ENCODE assay signal across 7 mouse cellular contexts in the genomic region with DNA sequence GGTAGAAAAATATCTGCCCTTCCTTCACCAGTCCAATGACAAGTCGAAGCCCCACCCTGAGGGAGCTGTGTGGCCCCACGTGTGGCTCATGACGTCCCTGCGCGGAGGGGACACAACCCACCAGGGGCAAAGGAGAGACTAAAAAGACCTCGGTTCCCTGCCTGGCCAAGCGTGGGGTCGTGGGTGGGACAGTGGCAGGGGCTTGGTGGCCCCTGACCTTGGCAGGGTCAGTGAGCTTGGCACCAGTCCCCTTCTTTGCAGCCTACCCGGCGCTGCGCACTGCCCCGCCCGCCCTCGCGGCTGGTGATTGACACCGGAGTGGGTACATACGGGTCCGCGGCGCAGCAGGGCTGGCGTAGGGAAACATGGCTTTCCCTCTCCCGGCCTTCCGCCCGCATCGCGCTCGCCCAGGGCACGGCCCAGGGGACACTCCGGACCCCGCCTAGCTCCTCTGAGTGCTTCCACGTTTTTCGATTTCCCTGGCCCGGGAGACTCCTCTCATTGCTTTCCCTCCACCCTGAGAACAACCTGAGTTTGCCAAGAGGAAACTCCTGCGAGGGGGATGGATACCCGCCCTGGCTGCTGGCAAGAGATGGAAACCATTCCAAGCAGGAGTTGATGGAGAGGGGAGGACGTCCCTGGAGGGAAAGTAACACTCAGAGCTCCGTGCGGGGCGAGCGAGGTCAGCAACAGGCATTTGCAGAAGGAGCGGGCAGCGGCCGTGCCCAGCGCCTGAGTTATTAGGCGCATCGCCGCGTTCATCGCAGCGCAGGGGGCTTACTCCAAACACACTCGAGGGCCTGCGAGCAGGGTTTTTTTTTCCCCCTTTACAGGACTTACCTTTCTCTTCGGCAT. TPM values are rescaled to one million over a fixed set of nuclear protein-coding genes. Genes with fewer than 3 reads are reported as not detected.
A peak's percentile ranks its signal among the peaks of the same experiment; 100 is the strongest.
DNase-seq lines count a peak whose midpoint lies in the region; ATAC-seq lines count a peak whose summit lies in the region.

No protein-coding gene starts in this region.

- H3K27ac ChIP-seq in embryonic facial prominence, embryonic 12.5 days: peak overlapping the region; percentile 58
- peak overlapping the region; percentile 64 for H3K27ac ChIP-seq in limb, embryonic 12.5 days
- peak overlapping the region; percentile 57 for H3K27ac ChIP-seq in midbrain, embryonic 13.5 days

- no peaks in the 10 kb centered on the region for H3K9me3 ChIP-seq in embryonic facial prominence, embryonic 12.5 days
- 0 out of 2 replicates have a peak, but pooled peaks cover 3% of the 10 kb centered on the region for H3K9me3 ChIP-seq in limb, embryonic 12.5 days
- H3K9me3 ChIP-seq in midbrain, embryonic 13.5 days: no peaks in the 10 kb centered on the region

- peak; percentile 71 for ATAC-seq in embryonic facial prominence, embryonic 12.5 days (ENCODE audit: insufficient number of reproducible peaks, insufficient read depth, low FRiP score, low TSS enrichment)
- ATAC-seq in limb, embryonic 12.5 days (ENCODE audit: insufficient number of reproducible peaks, insufficient read depth, low FRiP score, low TSS enrichment, low read depth): peak; percentile 73
- peak; percentile 88 for ATAC-seq in midbrain, embryonic 13.5 days

- peak overlapping the region; percentile 97 for H3K4me2 ChIP-seq in embryonic facial prominence, embryonic 12.5 days (replicated peaks)
- peak overlapping the region; percentile 97 for H3K4me2 ChIP-seq in limb, embryonic 12.5 days
- peak overlapping the region; percentile 96 for H3K4me2 ChIP-seq in midbrain, embryonic 13.5 days (replicated peaks)

- H3K36me3 ChIP-seq in embryonic facial prominence, embryonic 12.5 days: no peaks in the 10 kb centered on the region
- peaks cover 3% of the 10 kb centered on the region; the same call in 1 of the 2 replicates for H3K36me3 ChIP-seq in limb, embryonic 12.5 days
- H3K36me3 ChIP-seq in midbrain, embryonic 13.5 days: no peaks in the 10 kb centered on the region

- WGBS in embryonic facial prominence, embryonic 12.5 days: 3% methylated on average over 52 of the region's 53 CpGs
- WGBS in limb, embryonic 12.5 days: 5% methylated on average over 53 of the region's 53 CpGs
- WGBS in midbrain, embryonic 13.5 days: 3% methylated on average over 53 of the region's 53 CpGs

- H3K4me3 ChIP-seq in embryonic facial prominence, embryonic 12.5 days: peak overlapping the region; percentile 53
- H3K4me3 ChIP-seq in limb, embryonic 12.5 days (replicated peaks): peak overlapping the region; percentile 64
- H3K4me3 ChIP-seq in midbrain, embryonic 13.5 days (replicated peaks): peak overlapping the region; percentile 68

- H3K4me1 ChIP-seq in embryonic facial prominence, embryonic 12.5 days: peaks cover 5% of the 10 kb centered on the region; the same call in 1 of the 2 replicates
- H3K4me1 ChIP-seq in limb, embryonic 12.5 days (replicated peaks): peaks cover 5% of the 10 kb centered on the region
- H3K4me1 ChIP-seq in midbrain, embryonic 13.5 days (replicated peaks): peaks cover 11% of the 10 kb centered on the region

- H3K27me3 ChIP-seq in embryonic facial prominence, embryonic 12.5 days: no peaks in the 10 kb centered on the region
- no peaks in the 10 kb centered on the region for H3K27me3 ChIP-seq in limb, embryonic 12.5 days
- no peaks in the 10 kb centered on the region for H3K27me3 ChIP-seq in midbrain, embryonic 13.5 days

- peak; percentile 72 to 83 for DNase-seq in adrenal gland, postnatal 36 days
- peak; percentile 26 for DNase-seq in heart, adult 8-10 months (ENCODE audit: low spot score)
- peak; percentile 23 to 29 for DNase-seq in kidney, adult 8-10 months
- peak; percentile 2 to 11 for DNase-seq in spleen, postnatal 36 days (ENCODE audit: low spot score in 2 of 2)

- H3K9ac ChIP-seq in embryonic facial prominence, embryonic 12.5 days: peak overlapping the region; percentile 63
- H3K9ac ChIP-seq in limb, embryonic 12.5 days (replicated peaks): peak overlapping the region; percentile 67
- peak overlapping the region; percentile 75 for H3K9ac ChIP-seq in midbrain, embryonic 13.5 days (replicated peaks)

RNA-seq across cellular contexts. Expression of a gene that starts 0.7 kb away (rescaled TPM):
- total RNA-seq in adrenal gland, postnatal 36 days (2021): 100 to 1,000 TPM; 120 to 217 TPM
- 189 and 212 TPM in 2 replicates for polyA plus RNA-seq in embryonic facial prominence, embryonic 12.5 days (2016; fragmentation: Nextera tagmentation; extraction: Ambion mirVana)
- total RNA-seq in heart, adult 8-10 months (2022): 1 to 10 TPM; 5.1 to 9.5 (median 7.0) TPM
- polyA plus RNA-seq in limb, embryonic 12.5 days (2016; fragmentation: Nextera tagmentation; extraction: Ambion mirVana): 143 and 150 TPM in 2 replicates
- 104 and 113 TPM in 2 replicates for polyA plus RNA-seq in midbrain, embryonic 13.5 days (2015; fragmentation: Nextera tagmentation; extraction: Ambion mirVana)

Comparison
In these comparisons a context has a peak if more than half of its experiments do, and no peak if none do; other contexts are left out.
1. Peak in every context shown above with its lines: DNase-seq, ATAC-seq, H3K4me3 ChIP-seq and H3K27ac ChIP-seq.
2. DNase-seq: peak in every context shown above with its lines; median percentile 78 in adrenal gland, postnatal 36 days; 26 in heart, adult 8-10 months; 26 in kidney, adult 8-10 months; 6 in spleen, postnatal 36 days.